Mouse (Mus musculus): Measurements from ENCODE around the gene Trim16.
A peak's percentile ranks its signal among the peaks of the same experiment; 100 is the strongest.

Trim16 gene

DNA sequence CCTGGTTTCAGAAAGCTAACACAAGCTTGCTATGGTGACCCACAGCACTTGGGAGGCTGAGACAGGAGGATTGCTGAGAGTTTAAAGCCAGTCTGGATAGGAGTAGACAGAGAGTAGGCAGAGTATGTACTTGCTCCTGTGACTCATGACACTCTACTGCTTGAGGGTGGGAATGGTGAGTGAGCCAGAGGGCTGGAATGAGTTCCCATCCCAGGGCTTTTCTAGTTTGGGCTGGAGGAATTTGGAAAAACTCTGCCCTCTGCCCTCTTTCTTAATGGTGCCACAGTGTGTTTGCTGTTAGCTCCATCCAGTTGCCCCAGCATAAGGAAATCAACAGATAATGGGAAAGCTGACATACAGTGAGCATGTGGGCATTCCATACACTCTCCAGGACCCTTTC is 11.9 kb downstream of the Trim16 start:
- no peak for DNase-seq

DNA sequence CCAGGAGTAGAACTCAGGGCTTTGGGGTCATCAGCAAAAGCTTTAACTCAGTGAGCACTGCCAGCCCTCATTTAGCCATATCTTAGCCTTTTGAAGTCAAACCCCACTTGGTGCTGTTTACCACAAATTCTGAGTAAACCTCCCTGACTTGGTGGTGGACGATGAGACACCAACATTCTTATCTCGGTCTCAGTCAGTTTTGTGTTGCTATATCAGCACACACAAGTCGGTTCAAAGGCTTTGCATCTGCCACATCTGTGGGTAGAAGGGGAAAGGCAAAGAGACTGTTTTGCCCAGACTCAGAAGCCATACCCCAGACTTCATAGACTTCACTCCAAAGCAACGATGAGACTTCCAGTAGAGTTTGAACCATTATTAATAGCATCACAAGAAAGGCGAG is 24.5 kb downstream of the Trim16 start:
- DNase-seq = no peak

DNA sequence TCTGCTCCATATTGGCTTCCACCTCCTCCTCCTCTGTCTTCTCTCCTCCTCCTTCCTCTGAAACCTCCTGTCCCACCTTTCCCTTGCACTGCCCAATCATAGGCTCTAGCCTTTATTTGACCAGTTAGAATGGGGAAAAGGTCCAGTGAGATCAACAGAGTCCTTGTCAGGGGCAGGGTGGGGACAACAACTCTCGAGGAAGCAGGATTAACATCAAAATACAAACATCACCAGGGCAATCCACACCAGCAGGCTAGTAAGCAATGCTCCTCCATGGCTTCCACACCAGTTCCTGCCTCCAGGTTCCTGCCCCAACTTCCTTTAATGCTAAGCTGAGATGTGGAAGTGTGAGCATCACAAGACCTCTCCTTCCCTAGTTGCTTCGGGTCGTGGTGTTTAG is 25.7 kb downstream of the Trim16 start:
- no peak for DNase-seq

DNA sequence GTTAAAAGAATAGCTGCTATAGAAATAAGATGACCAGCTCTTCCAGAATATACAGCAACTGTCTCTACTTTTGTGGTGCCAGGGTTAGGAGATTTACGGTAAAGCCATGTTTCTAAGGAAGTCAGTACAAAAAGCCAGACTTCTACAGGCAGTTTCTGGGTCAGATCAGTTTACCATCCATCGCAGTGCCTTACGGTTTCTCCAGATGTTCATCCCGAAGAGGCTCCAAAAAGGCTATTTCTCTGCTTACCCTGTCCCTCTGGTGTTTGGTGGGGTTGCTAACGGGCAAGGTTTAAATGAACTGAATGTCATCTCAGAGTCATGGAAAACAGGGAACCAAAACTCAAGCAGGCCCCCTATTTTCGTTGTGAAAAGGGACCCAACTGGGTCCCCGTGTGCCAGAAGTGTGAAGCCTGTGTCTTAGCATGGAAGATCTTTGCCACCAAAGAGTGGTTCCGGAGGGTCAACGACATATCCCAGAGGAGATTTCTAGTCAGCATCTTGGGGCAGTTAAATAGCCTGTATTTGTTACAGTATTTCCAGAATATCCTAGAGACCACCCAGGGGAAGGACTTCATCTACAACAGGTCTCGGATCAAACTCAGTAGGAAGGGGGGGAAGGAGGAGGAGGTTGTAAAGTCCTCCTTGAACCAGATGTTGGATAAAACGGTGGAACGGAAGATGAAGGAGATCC is 27.1 kb downstream of the Trim16 start, which contains the start of gene Fbxw10:
Gene Fbxw10 (plus strand): TSS at position 109 of the 694 bp plus-strand sequence.
- DNase-seq = no peak

DNA sequence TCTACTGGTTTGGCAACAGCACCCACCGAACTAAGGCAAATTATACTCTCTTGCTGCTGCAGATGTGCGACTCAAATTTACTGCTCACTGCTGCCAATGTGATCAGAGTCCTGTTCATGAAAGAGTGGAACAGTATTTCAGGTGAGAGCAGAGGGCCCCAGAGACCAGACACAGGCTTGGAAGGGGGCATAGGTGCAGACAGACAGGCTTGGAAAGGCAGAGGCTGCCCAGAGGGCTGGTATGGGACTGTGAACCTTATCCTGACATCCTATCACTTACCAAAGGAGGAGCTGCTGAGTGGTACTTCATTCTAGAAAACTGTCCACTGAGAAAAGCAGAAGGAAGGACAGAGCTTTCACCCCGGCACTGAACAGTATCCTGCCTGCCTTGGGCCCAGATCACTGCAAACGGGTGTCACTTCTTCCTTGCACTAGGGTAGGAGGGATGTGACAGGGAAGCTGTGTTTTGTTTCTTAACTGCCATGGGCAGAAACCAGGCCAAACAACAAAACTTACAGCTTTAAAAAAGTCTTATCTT is 27.7 kb downstream of the Trim16 start:
- DNase-seq = peak in 1 of 2 experiments; percentile 9

DNA sequence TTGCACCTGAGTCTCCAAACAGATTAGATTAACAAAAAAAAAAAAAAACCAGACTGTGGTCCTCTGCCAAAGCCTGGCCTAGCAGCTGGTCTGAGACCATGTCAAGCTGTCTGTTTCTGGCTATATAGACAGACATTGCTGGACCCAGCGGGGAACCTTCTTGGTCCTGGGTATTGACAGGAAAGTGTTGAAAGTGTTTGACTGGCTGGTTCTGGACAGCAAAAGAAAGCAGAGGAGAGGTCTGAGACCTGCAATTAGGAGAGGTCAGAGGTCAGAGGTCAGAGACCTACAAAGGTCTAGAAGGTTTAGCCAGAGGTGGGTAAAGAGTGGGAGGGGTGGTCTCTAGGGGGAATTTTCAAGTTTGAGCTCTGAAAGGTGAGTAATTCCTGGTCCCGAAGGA is 28.3 kb downstream of the Trim16 start:
- no peak for DNase-seq

DNA sequence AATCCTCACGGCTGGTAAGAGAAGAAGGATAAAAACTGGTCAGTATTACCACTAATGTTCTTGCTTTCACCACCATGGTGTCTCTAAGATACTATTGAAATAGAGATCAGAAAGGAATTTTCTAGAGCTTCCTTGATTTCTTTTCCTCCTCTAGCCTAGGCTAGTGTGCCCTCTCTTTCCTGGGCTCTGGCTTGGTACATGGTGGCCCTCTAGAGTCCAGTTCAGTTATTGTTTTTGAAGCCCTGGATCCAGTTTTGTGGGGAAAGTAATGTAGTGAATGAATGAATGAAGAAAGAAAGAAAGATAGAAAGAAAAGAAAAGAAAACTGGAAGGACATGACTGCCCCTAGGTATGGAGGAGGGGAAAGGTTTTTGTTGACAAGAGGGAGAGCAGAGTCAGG is 31.2 kb downstream of the Trim16 start:
- DNase-seq = no peak

DNA sequence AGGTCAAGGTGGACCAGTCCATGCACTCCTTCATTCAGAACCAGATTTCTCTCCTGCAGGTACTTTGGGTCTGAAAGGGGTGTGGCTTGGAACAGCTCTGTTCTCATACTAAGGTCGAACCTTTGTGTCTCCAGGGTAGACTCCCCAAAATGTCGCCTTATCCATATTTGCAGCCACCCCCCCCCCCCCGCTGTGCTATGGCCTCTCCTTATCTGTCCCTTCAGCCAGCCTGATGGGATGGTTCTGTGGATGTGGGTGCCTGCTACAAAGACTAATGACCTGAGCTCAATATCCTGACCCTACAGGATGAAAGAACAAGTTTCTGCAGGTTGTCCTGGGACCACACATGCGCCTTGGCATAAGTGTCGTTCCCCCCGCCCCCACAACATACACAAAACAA is 33.3 kb downstream of the Trim16 start:
- DNase-seq = no peak

DNA sequence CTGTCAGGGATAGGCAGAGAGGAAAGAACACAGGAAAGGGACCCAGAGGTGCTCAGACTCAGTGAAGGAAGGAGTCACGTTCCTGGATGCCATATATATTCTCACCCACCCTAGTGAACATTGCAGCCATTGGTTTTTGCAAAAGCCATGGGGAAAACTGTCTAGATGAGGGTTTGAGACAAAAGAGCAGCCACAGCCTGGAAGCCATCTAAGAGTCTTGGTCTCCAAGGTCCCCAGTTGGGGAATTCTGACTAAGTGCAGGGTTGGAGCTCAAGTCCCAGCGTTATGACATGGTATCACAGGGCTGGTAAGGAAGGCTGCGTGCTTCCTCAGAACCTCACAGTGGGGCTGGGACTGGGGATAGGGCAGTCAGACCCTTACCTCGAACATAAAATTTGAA is 45.5 kb downstream of the Trim16 start:
- no peak for DNase-seq

DNA sequence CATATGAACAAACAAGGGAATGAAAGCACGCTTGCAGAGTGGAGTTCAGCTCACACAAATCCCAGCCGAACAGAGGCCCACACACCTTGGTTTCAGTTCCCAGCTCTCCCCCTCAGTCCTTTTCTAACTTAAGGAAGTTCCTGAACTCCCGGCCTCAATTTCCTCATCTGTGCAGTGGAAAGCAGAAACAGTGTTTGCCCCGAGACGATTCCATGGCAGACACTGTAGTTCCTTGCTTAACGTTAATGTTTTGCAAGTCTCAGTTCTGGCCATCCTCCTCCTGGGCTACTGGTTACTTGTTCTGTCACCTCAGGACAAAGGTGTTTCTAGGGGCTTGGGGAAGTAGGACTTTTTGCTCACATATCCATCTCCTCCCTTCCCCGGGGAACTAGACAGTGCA is 46.7 kb downstream of the Trim16 start:
- DNase-seq = no peak

DNA sequence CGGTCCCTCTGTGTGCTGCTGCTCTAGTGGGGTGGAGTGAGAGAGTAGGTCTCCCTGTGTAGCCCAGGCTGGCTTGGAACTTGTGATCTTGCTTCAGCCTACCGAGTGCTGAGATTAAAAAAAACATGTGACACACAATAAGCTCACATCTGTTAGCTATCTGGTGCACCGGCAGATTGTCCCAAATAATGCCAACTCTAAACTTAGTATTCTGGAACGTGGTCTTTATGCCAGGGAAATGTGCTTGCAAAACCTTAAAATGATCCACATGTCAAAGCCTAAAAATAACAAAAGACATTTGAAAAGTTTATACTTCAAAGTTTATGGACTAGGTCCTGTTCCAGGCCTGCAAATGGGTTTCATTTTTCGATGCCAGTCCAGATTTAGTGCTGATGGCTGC is 49.2 kb downstream of the Trim16 start:
- DNase-seq = no peak

DNA sequence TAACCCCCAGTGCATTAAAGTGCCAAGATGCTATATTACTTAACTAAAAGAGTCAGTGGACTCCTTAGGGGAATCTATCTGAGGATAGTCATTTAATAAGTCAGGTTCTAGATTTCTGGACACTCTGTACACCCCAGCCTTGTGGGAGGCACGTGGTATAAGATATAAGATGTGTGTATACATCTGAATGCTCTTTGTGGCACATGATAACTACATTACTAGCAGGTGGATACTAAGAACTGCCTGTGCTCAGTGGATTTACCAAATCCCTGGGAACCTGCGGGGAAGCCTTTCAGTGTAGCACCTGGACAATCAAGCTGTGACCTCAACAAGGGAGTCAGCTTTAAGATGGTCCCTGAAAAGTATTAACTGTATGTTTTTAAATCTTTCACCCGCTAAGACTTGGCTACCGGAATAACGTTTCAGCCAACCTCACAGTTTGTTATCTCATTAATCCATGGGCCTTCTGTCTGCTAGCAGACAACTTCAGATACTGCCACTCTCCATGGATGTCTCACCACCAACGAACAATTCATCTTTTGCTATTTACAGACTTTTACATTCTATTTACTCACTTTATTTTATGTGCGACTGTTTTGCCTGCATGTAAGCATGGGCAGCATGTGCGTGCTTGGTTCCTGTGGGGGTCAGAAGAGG is 49.8 kb downstream of the Trim16 start:
- DNase-seq = no peak

DNA sequence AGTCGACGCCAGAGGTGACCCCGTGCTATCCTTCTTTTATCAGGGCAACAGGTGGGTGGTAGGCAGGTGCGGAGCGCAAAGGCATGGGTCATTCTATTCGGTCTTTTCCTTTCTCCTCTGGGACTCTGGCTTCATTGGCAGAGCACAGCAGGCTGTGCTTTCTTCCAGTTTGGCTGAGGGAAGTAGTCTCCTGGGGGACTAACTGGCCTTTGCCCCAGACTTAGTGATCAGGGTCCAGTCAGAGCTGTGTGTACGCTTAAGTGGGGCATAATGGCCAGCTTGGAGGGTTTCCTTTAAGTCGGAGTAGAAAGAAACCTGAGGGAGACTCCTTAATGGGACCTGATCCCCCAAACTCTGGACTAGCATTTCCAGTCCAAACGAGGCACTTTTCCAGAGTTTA is 53.4 kb downstream of the Trim16 start:
- no peak for DNase-seq

DNA sequence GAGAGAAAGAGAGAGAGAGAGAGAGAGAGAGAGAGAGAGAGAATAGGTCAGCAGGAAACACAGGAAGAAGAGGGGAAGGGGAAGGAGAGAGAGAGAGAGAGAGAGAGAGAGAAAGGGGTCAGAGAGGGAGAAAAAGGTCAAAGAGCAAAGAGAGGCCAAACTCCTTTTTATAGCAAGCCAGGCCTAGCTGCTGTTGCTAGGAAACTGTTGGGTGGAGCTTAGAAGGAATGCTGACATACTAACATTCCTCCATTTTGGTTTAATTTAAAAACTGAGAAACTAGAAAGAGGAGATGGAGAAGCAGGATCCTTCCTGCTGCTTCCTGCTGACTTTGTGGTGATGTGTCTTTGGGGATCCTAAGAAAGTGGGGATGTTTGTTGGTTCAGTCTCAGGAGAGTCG is 55.7 kb downstream of the Trim16 start:
- no peak for DNase-seq

DNA sequence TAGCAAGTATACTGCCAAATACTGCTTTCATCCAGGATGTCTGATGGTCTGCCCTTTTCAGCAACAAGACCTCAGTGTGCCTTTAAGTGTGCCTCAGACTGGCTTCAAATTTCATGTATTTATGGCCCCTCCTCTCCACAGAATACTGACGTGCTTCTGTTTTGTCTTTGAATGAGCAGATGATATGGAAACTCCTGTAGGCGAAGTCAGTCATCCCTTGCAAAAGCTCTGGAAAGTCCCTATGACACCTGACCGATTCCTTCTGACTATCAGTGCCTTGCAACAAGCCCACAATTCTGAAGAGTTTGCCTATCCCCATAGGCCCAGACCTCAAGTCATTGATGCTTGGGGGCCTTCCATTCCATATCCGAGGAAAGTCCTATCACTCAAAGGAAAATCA is 56.4 kb downstream of the Trim16 start:
- DNase-seq = no peak

DNA sequence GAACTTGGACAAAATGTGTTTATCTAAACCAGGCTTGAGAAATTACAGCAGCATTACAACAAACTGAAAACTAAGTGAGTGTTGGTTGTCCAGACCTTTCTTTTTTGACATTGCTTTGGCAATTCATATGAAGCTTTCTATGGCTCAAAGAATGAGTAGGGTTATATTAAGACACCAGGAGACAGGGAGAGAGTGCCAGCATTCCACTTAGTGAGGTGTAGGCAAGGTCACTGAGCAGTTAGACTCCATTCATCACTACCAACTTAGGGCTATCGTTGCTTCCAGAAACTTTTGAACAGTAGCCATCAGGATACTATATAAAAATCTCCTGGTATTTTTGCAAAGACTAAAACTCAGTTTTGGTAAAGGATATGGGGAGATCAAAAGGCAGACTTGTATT is 57.4 kb downstream of the Trim16 start:
- DNase-seq = no peak

DNA sequence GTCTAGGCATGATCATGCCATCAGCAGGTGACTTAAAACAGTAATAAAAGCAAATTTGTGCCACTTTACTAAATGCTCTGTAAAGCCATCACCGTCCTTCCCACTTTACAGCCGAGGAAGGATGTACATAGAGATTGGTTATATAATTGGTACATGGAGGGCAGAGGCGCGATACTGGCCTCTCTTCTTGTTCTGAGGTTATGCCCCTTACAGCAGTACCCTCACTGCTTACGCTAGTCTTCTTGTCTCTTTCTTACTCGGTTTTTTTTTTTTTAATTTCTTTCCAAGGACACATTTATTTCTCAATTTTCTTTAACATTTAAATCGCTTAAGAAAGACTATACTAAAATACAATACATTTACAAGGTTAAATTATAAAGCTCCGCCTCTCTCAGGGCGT is 58.7 kb downstream of the Trim16 start:
- DNase-seq = no peak

DNA sequence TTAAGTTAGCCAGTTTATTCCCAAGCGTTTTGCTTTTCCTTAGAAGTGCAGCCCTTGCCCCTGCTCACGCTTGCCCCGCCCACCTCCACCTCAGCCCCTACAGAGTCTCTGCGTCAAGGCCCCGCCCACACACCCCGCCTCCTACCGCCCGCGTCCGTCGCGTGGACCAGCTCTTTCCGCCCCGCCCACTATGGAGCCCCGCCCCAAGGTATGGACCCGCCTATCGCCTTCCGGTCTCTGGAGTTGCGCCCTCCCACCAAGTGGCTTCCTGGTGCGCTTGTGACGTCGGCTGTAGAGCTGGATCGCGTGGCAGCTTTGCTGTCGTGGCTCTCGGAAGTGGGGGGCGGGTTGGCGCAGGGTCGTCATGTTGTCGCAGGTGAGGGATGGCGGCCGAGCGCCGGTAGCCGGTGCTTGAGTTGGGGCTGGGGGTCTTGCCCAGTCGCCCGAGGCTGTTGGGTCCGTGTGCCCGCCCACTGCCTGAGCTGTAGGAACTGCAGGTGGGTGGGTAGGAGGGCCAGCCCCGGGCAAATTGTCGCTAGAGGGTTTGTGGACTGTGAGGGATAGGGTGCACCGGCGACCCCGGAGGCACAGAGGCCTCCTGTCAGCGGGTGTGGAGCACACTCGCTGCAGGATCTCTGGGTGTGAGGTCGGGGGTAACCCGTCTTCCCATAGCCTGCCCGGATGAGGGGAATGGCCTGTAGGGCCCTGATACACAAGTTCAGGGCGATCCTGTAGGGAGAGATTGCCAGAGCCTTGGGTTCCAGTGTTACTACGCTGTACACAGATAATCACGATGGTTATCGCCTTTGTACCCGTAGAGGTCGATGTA is 59.4 kb downstream of the Trim16 start, which contains the start of gene Tvp23b:
Gene Tvp23b (plus strand): TSS at position 236 of the 829 bp plus-strand sequence.
- DNase-seq = peak; percentile 98

DNA sequence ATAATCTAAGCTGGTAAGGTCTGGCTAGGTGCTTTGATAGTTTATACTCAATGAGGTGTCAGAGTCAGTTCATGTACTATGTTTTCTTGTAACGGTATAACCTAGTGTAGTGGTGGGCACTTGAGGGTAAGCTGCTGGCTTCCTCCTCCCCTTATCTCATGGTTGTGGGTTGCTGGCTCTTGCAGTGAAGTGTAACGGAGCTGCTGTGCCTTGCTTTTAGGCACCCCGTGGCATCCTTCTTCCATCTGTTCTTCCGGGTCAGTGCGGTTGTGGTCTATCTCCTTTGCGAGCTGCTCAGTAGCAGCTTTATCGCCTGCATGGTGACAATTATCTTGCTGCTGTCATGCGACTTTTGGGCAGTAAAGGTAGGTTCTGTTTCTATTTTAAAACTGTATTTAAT is 63.4 kb downstream of the Trim16 start:
- no peak for DNase-seq

DNA sequence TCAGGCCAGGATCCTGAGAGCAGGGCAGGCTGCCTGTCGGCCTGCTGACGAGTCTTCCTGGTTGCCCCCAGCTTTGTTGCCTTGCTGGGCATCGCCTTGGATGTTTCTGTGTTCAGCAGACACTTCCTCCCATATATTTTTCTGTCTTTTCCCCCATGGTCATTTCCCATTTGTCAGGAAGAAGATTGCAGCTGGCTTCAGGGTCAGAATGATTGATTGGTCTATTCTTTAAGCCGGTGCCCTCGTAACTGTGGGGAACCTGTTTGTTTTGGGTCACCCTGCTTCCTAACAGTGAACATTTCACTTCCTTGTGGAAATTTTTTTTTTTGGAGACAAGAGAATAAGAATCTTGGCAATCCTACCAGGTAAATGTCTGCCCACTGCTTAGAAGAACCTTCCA is 65.3 kb downstream of the Trim16 start:
- no peak for DNase-seq

DNA sequence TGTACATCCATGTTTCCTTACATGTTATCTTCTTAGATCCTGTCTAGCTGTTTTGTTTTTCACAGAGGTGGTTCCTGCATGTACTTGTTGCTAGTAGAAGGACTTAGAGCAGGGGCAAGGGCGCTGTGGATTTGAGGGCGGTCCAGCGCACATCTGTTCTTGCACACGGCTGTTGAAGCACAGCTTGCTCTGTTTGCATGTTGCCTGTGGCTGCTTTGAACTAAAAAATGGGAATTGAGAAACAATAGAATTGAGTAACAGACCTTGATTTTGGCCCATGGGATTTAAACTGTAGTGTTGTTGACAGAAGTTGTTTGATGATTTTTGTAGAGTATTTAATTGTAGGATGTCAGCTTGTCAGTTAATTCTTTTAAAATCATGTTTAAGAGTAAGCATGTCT is 70.8 kb downstream of the Trim16 start:
- DNase-seq = no peak

DNA sequence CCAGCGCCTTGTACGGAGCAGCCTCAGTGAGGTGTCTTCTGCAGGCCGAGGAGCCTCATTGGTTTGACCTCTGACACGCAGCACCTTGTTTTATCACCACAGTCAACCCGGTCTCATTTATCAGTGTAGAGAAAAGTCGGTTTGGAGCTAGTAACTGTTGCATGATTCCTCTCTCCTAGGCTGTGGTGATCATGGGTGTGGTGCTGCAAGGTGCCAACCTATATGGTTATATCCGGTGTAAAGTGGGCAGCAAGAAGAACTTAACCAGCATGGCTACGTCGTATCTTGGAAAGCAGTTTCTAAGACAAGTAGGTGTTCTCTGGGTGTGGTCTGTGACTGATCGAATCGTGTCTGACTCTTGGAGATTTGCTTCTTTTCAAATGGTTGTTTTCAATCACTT is 71.7 kb downstream of the Trim16 start:
- no peak for DNase-seq
